Mouse (Mus musculus): ENCODE results near the gene Wbp2. TPM values are rescaled to one million over a fixed set of nuclear protein-coding genes. Genes with fewer than 3 reads are reported as not detected.

Gene Wbp2
- polyA plus RNA-seq, 1 experiment, result 156 TPM

DNA sequence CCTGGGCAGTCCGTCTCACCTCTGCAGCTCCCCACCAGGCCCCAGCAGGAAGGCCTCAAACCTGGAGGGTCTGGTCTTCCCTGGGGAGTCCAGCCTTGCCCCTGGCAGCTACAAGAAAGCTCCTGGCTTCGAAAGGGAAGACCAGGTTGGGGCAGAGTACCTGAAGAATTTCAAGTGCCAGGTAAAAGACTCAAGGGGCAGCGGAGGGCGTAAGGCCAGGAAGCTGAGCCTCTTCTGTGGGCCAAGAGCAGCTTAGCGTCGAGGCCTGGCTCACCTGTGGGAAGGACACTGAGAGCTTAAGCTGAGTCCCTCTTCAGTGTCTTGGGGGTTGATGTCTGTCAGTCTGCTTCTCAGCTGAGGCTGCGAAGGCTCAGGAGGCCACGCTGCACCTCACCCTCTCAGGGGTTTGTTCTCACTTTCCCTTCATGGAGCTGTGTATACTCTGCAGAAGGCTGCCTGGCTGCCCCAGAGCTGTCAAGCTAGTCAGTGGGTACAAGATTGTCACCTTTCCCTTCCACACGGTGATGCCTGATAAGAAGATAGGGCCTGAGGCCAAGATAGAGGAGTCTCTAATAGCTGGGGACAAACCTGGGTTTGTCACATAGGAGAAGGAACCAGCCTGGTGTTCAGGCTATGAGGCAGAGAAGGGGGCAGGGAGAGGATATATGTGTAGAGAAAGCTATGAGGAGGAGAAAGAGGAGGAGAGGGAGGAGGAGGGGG lies 33.1 kb downstream of the Wbp2 start:
- Histone ChIP-seq H3K4me2 (ENCODE audit: low read depth) (no peak overlapping the region), H3K27me3 (ENCODE audit: control insufficient read depth, insufficient read depth, insufficient read length) (no peaks in the 10 kb centered on the region), H3K36me3 (ENCODE audit: control insufficient read depth, insufficient read depth) (peaks cover 34% of the 10 kb centered on the region), H3K4me3 (no peak overlapping the region), H3ac (ENCODE audit: control insufficient read depth, insufficient read length) (no peak overlapping the region), H3K79me2 (ENCODE audit: control insufficient read depth, insufficient read depth) (no peaks in the 10 kb centered on the region)
- TF ChIP-seq TCF3 (IDR thresholded peaks at IDR 0.05; ENCODE audit: insufficient read length, low read depth) (no peak), MYOD1 (IDR thresholded peaks at IDR 0.05; ENCODE audit: control insufficient read depth in 1 of 3, insufficient read length in 2 of 3, low read depth in 2 of 3) (no peak)

GRCm38 (mm10) chr11:116050196-116050595 lies 36.6 kb downstream of the Wbp2 start:
- Histone ChIP-seq H3K36me3 (ENCODE audit: control insufficient read depth, insufficient read depth) (peaks cover 33% of the 10 kb centered on the region), H3K79me2 (ENCODE audit: control insufficient read depth, insufficient read depth) (peaks cover 15% of the 10 kb centered on the region), H3K4me2 (ENCODE audit: low read depth) (no peak overlapping the region), H3K27me3 (ENCODE audit: control insufficient read depth, insufficient read depth, insufficient read length) (no peaks in the 10 kb centered on the region), H3K4me3 (no peak overlapping the region), H3ac (ENCODE audit: control insufficient read depth, insufficient read length) (no peak overlapping the region)
- no peak for TF ChIP-seq TCF3 (IDR thresholded peaks at IDR 0.05; ENCODE audit: insufficient read length, low read depth)
- no peak for TF ChIP-seq CEBPB (IDR thresholded peaks at IDR 0.05; ENCODE audit: insufficient read depth, poor library complexity, severe bottlenecking)
- TF ChIP-seq SRF (IDR thresholded peaks at IDR 0.05; ENCODE audit: control insufficient read depth, insufficient read length, low read depth), result no peak
- TF ChIP-seq MAX (IDR thresholded peaks at IDR 0.05; ENCODE audit: low read depth), result no peak
- no peak for TF ChIP-seq MYOD1 (IDR thresholded peaks at IDR 0.05; ENCODE audit: control insufficient read depth in 1 of 3, insufficient read length in 2 of 3, low read depth in 2 of 3)

GRCm38 (mm10) chr11:116049610-116050009 lies 37.2 kb downstream of the Wbp2 start:
- no peak overlapping the region for H3K4me3 ChIP-seq

DNA sequence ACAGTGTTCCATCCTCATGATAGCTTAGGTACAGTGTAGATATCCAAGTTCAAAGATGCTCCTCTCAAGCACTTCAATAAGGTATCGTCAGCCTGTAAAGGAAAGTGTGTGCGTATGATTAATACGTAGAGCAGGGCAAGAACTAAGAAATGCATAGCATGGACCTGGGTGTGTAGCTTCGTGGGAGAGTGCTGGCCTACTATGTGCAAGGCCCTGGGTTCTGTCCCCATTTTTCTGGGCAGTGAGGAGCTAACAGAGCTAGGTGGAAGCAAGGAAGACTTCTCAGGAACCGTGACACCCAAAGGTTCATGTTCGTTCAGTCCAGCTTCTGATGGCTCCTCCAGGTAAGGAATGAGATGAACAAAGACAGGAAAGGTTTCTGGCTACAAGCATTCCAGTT lies 41.6 kb downstream of the Wbp2 start:
- Histone ChIP-seq H3K27me3 (ENCODE audit: control insufficient read depth, insufficient read depth, insufficient read length) (no peaks in the 10 kb centered on the region), H3K36me3 (ENCODE audit: control insufficient read depth, insufficient read depth) (peaks cover 16% of the 10 kb centered on the region), H3K4me3 (no peak overlapping the region), H3ac (ENCODE audit: control insufficient read depth, insufficient read length) (no peak overlapping the region), H3K79me2 (ENCODE audit: control insufficient read depth, insufficient read depth) (peaks cover 60% of the 10 kb centered on the region), H3K4me2 (ENCODE audit: low read depth) (no peak overlapping the region)
- TF ChIP-seq POLR2A (IDR thresholded peaks at IDR 0.05; ENCODE audit: insufficient read length, low read depth), result no peak
- no peak for TF ChIP-seq MAX (IDR thresholded peaks at IDR 0.05; ENCODE audit: low read depth)
- TF ChIP-seq E2F4 (IDR thresholded peaks at IDR 0.05; ENCODE audit: insufficient read depth), result no peak
- TF ChIP-seq MYOD1 (IDR thresholded peaks at IDR 0.05; ENCODE audit: control insufficient read depth in 1 of 3, insufficient read length in 2 of 3, low read depth in 2 of 3), result no peak
- no peak for TF ChIP-seq TCF12 (IDR thresholded peaks at IDR 0.05; ENCODE audit: insufficient read depth, poor library complexity, severe bottlenecking)

More at GRCm38 (mm10) chr11:116049610-116050009, 37.2 kb downstream of the Wbp2 start:
- Histone ChIP-seq H3ac (ENCODE audit: control insufficient read depth, insufficient read length) (no peak overlapping the region), H3K79me2 (ENCODE audit: control insufficient read depth, insufficient read depth) (peaks cover 21% of the 10 kb centered on the region), H3K36me3 (ENCODE audit: control insufficient read depth, insufficient read depth) (peaks cover 33% of the 10 kb centered on the region), H3K4me2 (ENCODE audit: low read depth) (no peak overlapping the region), H3K27me3 (ENCODE audit: control insufficient read depth, insufficient read depth, insufficient read length) (no peaks in the 10 kb centered on the region)
- no peak for TF ChIP-seq POLR2AphosphoS2 (IDR thresholded peaks at IDR 0.05; ENCODE audit: insufficient read length, low read depth)
- no peak for TF ChIP-seq TCF12 (IDR thresholded peaks at IDR 0.05; ENCODE audit: insufficient read depth, poor library complexity, severe bottlenecking)
- no peak for TF ChIP-seq E2F4 (IDR thresholded peaks at IDR 0.05; ENCODE audit: insufficient read depth)
- no peak for TF ChIP-seq USF1 (IDR thresholded peaks at IDR 0.05; ENCODE audit: low read depth)
- no peak for TF ChIP-seq POLR2A (IDR thresholded peaks at IDR 0.05; ENCODE audit: insufficient read length, low read depth)
- TF ChIP-seq REST (IDR thresholded peaks at IDR 0.05; ENCODE audit: insufficient read depth, insufficient read length), result no peak
- no peak for TF ChIP-seq MAX (IDR thresholded peaks at IDR 0.05; ENCODE audit: low read depth)
- TF ChIP-seq MYOD1 (IDR thresholded peaks at IDR 0.05; ENCODE audit: control insufficient read depth in 1 of 3, insufficient read length in 2 of 3, low read depth in 2 of 3), result no peak
- TF ChIP-seq MYOG (IDR thresholded peaks at IDR 0.05; ENCODE audit: control insufficient read depth in 1 of 3, insufficient read depth in 1 of 3, insufficient read length in 2 of 3, low read depth in 2 of 3), result no peak
- TF ChIP-seq CEBPB (IDR thresholded peaks at IDR 0.05; ENCODE audit: insufficient read depth, poor library complexity, severe bottlenecking), result no peak
- TF ChIP-seq SRF (IDR thresholded peaks at IDR 0.05; ENCODE audit: control insufficient read depth, insufficient read length, low read depth), result no peak
- TF ChIP-seq TCF3 (IDR thresholded peaks at IDR 0.05; ENCODE audit: insufficient read length, low read depth), result no peak

- Histone ChIP-seq H3K79me2 (ENCODE audit: control insufficient read depth, insufficient read depth) (peaks cover 74% of the 10 kb centered on the region), H3K27me3 (ENCODE audit: control insufficient read depth, insufficient read depth, insufficient read length) (no peaks in the 10 kb centered on the region), H3K4me3 (no peak overlapping the region), H3ac (ENCODE audit: control insufficient read depth, insufficient read length) (no peak overlapping the region), H3K4me2 (ENCODE audit: low read depth) (no peak overlapping the region), H3K36me3 (ENCODE audit: control insufficient read depth, insufficient read depth) (peaks cover 10% of the 10 kb centered on the region)
- no peak for TF ChIP-seq TCF12 (IDR thresholded peaks at IDR 0.05; ENCODE audit: insufficient read depth, poor library complexity, severe bottlenecking)
- no peak for TF ChIP-seq POLR2A (IDR thresholded peaks at IDR 0.05; ENCODE audit: insufficient read length, low read depth)
- no peak for TF ChIP-seq E2F4 (IDR thresholded peaks at IDR 0.05; ENCODE audit: insufficient read depth)
- no peak for TF ChIP-seq POLR2AphosphoS2 (IDR thresholded peaks at IDR 0.05; ENCODE audit: insufficient read length, low read depth)
- no peak for TF ChIP-seq MYOG (IDR thresholded peaks at IDR 0.05; ENCODE audit: control insufficient read depth in 1 of 3, insufficient read depth in 1 of 3, insufficient read length in 2 of 3, low read depth in 2 of 3)
- TF ChIP-seq CEBPB (IDR thresholded peaks at IDR 0.05; ENCODE audit: insufficient read depth, poor library complexity, severe bottlenecking), result no peak
- TF ChIP-seq USF1 (IDR thresholded peaks at IDR 0.05; ENCODE audit: low read depth), result no peak
- TF ChIP-seq TCF3 (IDR thresholded peaks at IDR 0.05; ENCODE audit: insufficient read length, low read depth), result no peak
- TF ChIP-seq REST (IDR thresholded peaks at IDR 0.05; ENCODE audit: insufficient read depth, insufficient read length), result no peak
- TF ChIP-seq SRF (IDR thresholded peaks at IDR 0.05; ENCODE audit: control insufficient read depth, insufficient read length, low read depth), result no peak
- TF ChIP-seq MAX (IDR thresholded peaks at IDR 0.05; ENCODE audit: low read depth), result no peak
- TF ChIP-seq MYOD1 (IDR thresholded peaks at IDR 0.05; ENCODE audit: control insufficient read depth in 1 of 3, insufficient read length in 2 of 3, low read depth in 2 of 3), result no peak
These were observed 43.5 kb downstream of the Wbp2 start for GRCm38 (mm10) chr11:116043286-116043685.

All from myocyte (in vitro differentiated cells).